Mouse (Mus musculus) mature B cell (primary cell): Measurements from ENCODE around the gene Asb6.

Experiments used
- in situ Hi-C: fragments of 300-500 bp; cut with MboI; formaldehyde crosslinking; loops from 2 replicates; pipeline ENCODE4 v1.14.3; 2019

Asb6 gene

GRCm38 (mm10) chr2:30834373-30835022 is 4.4 kb upstream of the Asb6 start, which contains the start of gene Prrx2:
Gene Prrx2 (plus strand): TSS chr2:30834972.
- in situ Hi-C loops, result no loop called here

DNA sequence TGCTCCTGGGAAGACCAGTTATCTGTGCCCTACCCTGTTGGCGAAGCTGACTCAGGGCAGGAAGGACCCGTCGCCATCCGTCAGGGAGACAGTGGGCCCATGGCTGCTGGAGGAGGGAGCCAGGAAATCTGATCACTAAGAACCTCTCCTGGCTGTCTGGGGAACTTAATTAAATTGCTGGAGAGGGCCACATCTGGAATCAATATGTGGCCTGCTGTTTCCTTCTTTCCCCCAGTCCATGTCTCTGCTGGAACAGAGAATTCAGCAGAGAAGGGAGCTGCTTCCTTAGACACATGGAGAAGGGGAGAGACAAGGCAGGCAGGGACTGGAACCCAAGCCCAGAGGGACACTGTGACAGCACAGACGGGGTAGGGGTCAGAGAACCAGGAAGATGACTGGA is 3.5 kb upstream of the Asb6 start:
- in situ Hi-C loops, result no loop called here

DNA sequence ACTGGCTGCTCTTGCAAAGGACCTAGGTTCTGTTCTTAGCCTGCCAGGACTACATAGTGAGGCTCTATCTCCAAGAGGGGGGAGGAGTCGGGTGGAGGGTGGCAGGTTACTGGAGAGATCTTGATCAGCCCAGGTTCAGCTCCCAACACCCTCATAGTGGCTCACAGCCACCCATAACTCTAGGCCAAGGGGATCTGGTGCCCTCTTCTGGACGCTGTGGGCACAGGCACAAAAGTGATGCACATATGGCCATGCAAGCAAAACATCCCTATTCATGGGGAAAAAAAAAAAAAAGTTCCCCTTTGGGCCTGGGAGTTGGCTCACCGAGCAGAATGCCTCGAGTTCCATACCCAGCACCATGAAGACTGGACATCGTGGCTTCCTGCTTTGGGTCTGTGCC is 818 bp downstream of the Asb6 start:
- in situ Hi-C loops, result no loop called here

DNA sequence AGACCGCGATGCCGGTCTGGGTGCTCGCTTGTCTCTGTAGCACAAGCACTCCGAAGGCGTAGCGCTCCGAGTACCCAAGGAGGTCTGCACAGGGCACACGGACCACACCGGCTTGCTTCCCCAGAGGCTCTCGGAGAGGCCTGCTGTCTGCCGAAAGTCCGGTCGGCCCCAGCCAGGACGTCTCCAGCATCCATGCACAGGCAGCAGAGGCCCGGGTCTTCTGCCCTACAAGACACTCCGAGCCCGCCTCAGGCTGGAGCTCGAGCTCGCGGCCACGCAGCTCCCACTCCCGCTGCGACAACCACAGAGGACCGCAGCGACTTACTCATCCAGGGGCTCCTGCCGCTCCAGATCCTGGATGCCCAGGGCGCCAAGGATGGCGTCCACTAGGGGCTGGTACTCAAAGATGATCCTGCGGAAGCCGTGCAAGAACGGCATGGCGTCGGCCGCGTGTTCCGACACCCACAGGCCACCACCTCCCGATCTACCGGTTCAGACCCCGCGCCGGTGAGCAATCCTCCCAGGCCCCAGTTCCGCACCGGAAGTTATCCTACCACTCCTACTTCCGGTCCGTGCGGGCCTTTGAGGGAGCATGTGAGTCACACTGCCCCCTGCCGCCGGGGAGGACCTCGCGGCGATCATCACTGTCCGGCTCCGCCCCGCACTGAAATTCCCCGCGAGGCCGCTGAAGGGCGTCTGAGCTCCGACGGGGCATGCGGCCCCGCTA is 2.2 kb downstream of the Asb6 start:
- in situ Hi-C loops, result no loop called here

GRCm38 (mm10) chr2:30826825-30827748 is 3.0 kb downstream of the Asb6 start:
- in situ Hi-C loops, result no loop called here

DNA sequence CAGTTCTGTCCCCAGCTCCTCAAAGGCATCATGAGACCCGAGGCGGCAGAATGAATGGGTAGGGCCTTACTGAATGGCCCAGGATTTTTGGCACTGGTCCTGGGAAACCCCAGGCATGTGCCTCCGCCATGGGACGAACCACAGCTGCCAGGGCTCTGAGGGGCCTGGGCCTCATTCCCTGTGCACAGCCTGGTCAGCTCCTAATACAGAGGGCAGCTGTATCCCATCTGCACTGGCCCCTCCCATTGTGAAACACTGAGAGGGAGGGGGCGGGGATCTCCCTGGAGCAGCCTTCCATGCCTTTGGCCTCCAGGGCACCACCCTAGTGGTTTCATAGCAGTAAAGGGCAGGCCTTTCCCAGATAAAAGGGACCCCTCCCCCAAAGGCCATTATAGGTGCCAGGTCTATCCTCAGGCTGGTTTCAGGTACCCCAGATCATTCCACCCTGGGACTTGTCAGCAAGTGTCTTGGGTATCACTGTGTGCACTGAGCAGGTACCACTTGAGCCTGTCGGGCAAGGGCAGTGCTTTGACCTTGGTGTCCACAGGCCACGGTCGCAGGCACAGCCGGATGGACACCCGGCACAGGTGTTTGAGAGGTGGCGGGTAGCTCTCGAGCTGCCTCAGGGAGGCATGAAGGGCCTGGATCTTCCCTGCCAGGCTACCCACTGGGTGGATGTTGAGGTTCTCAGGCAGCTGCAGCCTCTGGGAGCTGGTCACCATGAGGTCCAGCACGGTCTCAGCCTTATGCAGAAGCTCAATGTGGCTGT is 6.6 kb downstream of the Asb6 start:
- in situ Hi-C loops, result no loop called here

DNA sequence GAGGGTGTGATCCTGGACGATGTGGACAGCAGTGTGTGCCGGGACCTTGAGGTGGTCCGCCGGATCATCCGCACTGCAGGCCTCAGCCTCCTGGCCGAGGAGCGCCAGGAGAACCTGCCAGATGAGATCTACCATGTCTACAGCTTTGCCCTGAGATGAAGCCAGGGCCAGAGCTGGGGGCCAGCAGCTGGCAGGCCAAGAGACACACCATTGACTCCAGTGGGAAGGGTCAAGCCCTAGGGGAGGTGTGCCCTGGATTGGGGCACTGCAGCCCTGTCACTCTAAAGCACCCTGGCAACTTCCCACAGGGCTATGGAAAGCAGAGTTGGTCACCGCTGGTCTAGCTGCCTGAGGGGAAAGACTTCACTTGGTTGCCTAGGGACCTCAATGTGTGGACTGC is 7.7 kb downstream of the Asb6 start:
- in situ Hi-C loops, result no loop called here

- in situ Hi-C loops, result no loop called here
These were observed 9.1 kb downstream of the Asb6 start for GRCm38 (mm10) chr2:30821073-30821472.

DNA sequence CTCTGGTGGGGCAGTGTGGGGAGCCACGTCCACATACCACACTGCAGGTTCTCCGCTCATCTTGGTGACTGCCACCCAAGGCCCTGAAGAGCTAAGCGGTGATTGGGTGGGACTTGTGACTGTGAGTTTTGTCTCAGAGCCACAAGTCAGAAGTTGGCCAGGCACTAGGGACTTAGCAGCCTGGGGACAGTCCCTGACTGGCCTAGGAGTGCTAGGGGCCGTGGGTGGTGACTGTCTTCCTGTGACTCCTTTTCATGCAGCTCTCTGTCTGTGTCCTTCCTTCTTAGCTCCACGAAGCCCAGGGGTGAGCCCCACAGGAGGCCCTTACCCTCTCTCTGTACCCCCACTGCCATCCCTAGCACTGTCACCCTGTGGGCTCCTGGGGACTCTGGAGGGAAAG is 10.3 kb downstream of the Asb6 start:
- in situ Hi-C loops, result no loop called here

- in situ Hi-C loops, result no loop called here
These were observed 13.8 kb downstream of the Asb6 start for GRCm38 (mm10) chr2:30816383-30816782.

GRCm38 (mm10) chr2:30810573-30810972 is 19.6 kb downstream of the Asb6 start:
- in situ Hi-C loops, result no loop called here

DNA sequence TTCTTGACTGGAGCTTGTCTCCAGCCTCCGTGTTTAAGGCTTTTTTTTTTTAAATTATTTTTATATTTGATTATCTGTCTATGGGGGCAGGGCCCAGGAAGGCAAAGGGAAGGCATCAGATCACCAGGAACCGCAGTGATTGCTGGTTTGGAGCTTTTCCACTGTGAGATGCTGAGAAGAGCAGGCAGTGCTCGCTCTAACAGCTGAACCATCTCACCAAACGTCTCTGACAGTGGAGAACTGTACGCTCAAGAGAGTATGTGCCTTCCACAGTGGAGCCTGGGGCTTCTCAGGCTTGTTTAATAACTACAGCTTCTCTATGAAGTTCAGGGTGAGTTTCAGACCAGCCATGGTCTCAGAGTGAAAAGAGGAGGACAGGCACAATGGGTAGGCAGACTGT is 20.6 kb downstream of the Asb6 start:
- in situ Hi-C loops, result no loop called here

DNA sequence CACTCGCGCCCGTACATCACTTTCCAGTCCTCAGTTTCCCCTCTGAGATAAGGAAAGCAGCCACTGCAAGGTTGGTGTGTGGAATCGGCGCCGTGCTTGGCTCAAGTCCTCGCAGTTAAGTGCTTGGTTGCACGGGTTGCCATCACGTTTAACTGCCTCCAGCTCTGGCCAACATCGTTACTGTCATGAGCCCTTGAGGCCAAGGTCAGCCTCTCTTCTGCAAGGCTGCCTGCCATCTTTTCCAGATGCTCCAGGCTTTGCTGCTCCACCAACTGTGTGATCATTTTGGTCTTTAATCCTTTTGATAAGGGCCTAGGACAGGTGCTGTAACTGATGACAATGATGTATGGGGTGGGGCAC is 21.9 kb downstream of the Asb6 start:
- in situ Hi-C loops, result no loop called here

- in situ Hi-C loops, result no loop called here
These were observed 22.4 kb downstream of the Asb6 start, which contains the start of gene Ntmt1 for GRCm38 (mm10) chr2:30807648-30808295. Gene Ntmt1 (plus strand): TSS chr2:30807826.

- in situ Hi-C loops, result no loop called here
These were observed 22.9 kb downstream of the Asb6 start for GRCm38 (mm10) chr2:30807147-30807647.

GRCm38 (mm10) chr2:30805983-30806382 is 24.1 kb downstream of the Asb6 start:
- in situ Hi-C loops, result no loop called here

DNA sequence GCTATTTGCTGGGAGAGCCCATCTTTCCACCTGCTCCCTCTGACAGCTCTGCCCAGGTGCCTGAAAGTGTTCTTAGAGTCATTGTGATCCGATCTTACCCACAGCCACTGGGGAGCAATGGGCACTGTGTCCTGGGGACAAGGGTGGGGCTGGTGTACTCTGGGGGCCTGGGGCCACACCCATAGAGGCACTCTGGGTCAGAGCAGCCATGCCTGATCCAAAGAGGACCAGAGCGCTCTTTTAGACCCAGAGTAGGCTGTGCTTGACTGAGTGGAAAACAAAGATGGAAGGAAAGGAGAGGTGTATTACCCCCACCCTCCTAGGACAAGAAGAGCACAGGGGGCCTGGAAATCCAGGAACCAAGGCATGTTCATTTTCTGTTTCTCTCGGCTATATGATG is 26.5 kb downstream of the Asb6 start, which contains the start of gene 1700001O22Rik:
1700001O22Rik (minus strand) TSS at position 58 of the 400 bp plus-strand sequence.
- in situ Hi-C loops, result no loop called here

DNA sequence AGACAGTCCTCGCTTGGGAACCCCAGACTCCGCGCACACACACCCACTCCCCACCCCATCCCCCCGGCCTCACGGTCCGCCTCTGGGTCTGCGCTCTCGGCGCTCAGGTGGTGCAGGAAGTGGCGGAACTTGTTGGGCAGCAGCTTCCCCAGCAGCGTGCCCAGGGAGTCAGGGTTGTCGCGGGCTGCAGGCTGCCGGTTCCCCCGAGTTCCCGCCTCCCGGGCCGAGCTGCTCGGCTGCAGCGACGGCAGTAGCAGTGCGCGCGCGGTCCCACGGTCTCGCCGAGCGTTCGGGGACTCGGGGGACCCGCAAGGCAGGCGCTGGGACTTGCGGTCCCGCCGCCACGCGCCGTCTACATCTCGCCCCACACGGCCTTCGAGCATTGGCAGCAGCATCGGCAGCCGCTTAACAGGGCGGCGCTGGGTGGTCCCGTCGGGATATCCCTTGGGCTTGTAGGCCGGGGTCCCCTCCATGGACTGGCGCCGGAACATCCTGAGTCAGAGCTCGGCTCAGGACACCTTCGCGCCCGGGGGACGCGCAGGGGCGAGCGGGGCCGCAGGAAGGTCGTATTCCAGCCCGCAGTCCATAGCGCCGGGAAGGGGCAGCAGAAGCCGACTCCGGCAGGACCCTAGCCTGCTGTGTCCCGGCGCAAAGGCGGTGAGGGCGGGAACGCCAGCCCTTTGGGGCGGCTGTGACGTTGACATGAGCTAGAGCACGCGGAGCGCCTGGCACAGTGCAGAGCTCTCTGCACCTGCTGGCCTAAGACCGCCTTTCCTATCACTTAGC is 28.9 kb downstream of the Asb6 start:
- in situ Hi-C loops, result no loop called here

- in situ Hi-C loops, result no loop called here
These were observed 29.5 kb downstream of the Asb6 start for GRCm38 (mm10) chr2:30800671-30801066.

DNA sequence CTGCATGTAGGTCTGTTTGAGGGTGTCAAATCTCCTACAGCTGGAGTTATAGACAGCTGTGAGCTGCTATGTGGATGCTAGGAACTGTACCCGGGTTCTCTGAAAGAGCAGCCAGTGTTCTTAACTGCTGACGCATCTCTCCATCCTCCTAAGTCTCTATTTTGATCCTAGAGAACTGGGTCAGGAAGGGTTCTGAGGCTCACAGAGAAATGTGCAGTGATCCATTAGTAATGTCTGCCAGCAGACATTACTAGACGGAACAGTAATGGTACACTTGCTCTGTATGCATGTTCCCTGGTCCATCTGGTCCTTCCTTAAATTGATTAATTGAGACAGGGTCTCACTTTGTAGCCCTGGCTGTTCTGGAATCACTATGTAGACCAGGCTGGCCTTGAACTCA is 30.7 kb downstream of the Asb6 start:
- in situ Hi-C loops, result no loop called here
